Mouse (Mus musculus) splenic B cell, adult 2 months (primary cell): ENCODE data around the gene Lcn12.
A peak's percentile ranks its signal among the peaks of the same experiment; 100 is the strongest.

Source experiments
- DNase-seq: peaks from one replicate; pipeline ENCODE4 v3.0.0-alpha.2; 2011; ENCODE audit warnings: low read depth, low spot score
- H3K27me3 ChIP-seq: 2 replicates; pipeline ENCODE4 v1.6.1; 2012; ENCODE audit warnings: mild to moderate bottlenecking, low read length, moderate library complexity, mixed read lengths; ENCODE audit not compliant: control insufficient read depth, poor library complexity, insufficient read depth, severe bottlenecking
- H3K36me3 ChIP-seq: 2 replicates; pipeline ENCODE4 v1.6.1; 2012; ENCODE audit warnings: mild to moderate bottlenecking, low read length, moderate library complexity, mixed read lengths; ENCODE audit not compliant: control insufficient read depth, poor library complexity, insufficient read depth, severe bottlenecking

The Lcn12 gene

DNA sequence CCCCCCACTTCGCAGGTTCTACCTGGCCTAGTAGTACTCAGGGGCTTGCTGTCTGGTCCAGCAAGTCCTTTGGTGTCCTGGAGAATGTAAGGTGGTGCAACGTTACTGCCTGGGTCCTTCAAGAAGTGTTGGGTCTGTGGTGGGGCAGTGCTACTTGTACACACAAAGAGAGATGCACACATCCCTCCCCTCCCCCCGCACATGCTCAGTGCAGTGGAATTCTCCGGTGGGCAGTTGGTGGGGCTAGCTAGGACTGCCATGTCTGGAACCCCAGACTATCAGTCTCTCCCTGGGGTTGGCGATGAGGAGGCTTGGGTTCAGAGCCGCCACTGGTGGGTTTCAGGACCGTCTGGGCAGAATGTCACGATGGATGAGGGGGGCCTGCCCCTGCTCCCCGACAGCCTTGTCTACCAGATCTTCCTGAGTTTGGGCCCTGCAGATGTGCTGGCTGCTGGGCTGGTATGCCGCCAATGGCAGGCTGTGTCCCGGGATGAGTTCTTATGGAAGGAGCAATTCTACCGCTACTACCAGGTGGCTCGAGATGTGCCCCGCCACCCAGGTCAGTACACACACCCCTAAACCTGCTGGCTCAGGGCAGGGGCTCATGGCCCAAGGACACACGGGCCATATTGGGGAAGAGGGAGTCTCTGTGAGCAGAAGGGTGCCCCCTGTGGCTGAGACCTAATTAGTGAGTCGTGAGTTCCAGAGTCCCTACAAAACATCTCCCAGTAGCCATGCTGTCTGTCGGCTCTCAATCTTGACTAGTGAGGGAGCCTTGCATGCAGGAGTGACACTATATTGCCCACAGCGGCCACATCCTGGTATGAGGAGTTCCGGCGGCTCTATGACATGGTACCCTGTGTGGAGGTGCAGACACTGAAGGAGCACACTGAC lies 8.1 kb upstream of the Lcn12 start, which contains the start of gene C8g:
TSS of gene C8g (minus strand) at position 127 of the 894 bp plus-strand sequence.
- no peak for DNase-seq
- Histone ChIP-seq H3K36me3 (peaks cover 3% of the 10 kb centered on the region), H3K27me3 (no peaks in the 10 kb centered on the region)

DNA sequence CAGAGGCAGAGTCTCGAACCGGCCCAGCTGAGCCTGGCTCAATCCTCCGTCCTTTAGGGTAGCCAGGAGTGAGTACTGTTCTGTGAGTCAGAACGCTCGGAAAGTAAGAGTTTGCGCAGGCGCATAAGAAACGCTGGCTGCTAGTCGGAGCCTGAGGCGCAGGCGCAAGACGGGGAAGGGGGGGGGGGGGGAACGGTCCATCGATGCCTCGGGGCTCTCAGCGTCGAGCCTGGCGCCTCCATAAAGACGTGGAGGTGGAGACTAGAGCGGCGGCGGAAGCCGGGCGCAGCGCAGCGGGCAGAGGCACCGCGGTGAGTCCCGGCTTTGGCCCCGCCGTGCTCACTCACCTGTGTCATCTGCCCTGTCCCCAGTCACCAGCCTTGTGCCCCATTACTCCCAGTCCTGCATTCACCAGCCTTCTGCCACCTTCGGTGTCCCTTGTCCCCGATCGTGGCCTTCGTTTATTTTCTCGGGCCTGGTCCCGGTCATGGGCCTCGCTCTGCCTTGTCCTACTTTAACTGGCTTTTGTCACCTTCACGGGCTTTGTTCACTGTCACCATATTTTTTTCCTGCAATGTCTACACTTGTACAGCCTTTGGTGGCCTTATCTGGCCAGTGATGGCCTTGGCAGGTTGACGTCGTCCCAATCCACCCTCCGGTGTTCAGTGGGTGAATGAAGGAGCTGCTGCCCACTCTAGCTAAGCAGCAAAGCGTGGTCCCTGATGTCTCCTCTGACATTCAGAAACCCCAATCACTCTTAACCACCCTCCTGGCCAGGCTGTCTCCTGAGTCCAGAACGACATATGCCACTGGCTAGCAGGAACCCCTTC lies 7.1 kb upstream of the Lcn12 start, which contains the start of gene Fbxw5:
TSS of gene Fbxw5 (plus strand) at position 175 of the 830 bp plus-strand sequence.
- peak; percentile 96 for DNase-seq
- Histone ChIP-seq H3K36me3 (peaks cover 3% of the 10 kb centered on the region), H3K27me3 (no peaks in the 10 kb centered on the region)

DNA sequence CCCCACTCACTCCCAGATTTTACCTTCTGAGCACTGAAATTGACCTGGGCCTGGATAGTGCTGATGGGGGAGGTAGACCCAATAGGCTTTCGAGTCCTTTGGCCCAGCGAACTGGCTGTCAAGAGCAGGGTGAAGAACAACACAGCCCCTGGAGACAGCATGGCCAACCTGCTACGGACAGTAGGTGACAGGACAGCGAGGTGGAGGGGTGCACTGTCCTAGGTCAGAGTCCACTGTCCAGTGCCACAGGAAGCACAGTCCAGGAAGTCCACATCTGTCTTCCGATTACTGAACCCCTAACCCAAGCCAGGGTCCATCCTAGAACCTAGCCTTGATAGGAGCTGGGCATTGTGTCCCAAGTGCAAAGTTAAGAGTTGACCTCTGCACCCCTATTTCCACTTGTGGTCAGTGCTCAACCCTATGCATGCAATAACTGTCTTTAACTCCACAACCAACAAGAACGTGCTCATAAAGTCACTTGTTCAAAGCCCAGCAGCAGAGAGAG lies 6.4 kb upstream of the Lcn12 start:
- Histone ChIP-seq H3K27me3 (no peaks in the 10 kb centered on the region), H3K36me3 (peaks cover 2% of the 10 kb centered on the region)
- no peak for DNase-seq

DNA sequence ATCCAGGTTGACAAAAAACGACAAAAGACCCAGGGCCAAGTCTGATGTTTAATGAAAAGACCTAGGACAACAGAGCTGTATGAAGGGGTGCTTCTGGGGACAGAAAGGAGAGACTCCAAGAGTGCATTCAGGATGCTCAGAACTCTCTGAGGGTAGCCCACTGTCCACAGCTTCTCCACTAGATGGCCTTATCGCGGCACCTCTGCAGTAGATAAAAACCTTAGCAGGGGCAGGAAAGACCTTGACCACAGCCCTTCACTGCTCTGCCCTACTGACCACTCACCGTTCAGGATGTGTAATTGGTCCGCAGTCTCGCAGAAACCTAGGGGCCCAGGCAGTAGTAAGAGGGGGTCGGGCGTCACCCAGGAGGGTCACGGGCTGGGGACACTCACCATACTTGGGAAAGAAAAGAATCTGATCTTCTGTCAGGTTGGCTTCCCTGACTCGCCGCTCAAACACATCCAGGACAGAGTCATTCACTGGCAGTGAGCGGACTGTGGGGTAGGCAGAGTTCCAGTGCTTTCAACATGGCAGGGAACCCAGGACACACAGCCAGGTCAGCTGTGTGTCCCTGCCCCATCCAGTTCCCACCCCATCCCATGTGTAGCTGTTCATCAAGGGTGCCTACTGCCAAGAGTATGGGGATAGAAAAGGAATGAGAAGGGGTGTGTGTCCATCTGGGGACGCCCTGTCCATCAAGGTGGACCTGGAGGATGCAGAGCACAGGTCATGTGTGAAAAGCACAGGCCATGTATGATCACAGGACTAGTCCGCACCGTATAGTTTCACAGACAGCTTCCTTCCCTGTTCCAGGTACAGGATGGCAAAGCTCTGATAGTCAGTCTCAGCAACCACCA lies 5.1 kb upstream of the Lcn12 start:
- no peak for DNase-seq
- no peaks in the 10 kb centered on the region; the same call in 1 of the 2 replicates for H3K36me3 ChIP-seq
- H3K27me3 ChIP-seq, result no peaks in the 10 kb centered on the region

DNA sequence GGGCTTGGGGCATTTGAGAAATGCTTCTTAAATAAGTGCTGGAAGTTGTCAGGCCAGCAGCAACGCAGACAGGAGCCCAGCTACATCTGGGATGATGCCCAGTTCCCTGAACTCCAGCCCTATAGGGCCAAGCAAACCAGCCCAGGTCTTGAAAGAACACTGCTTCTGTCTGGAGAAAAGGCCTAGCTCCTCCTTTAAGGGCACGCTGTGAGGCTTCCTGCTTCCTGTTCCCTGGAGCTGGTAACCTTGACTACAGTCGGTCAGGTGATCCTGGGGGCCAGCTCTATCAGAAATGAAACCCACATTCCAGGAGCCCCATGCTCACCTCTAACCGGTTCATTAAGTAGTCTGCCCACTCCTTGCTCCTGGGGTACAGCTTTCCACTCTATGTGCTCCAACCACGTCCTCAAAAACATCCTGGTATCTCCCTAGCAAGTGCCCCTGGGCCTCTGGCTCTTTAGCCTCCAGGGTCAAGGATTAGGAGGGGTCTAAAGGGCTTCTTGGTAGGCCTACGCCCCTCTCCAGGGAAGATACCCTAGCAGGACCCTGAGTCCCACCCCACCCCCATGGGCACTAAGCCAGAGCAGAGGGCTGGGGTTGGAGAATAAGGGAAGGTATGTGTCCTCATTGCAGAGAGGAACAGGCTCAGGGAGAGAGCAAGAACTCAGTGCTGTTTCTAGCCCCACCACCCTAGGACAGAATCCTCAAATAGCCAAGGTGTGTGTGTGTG lies 4.3 kb upstream of the Lcn12 start:
- no peaks in the 10 kb centered on the region for H3K27me3 ChIP-seq
- no peak for DNase-seq
- H3K36me3 ChIP-seq, result no peaks in the 10 kb centered on the region

DNA sequence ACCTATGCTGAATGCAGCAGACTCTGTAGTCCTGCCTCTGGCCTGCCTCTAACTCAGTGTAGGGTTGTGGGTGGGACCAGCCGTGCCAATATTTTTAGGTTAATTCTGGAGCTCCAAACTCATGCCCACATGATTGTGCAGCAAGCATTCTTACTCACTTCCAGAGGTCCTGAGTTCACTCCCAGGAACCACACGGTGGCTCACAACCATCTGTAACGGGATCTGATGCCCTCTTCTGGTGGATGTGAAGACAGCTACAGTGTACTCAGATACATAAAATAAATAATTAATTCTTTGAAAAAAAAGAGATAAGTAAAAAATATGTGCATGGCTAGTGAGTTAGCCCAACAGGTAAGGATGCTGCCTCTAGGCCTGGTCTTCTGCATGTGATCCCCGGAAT lies 2.8 kb upstream of the Lcn12 start:
- H3K27me3 ChIP-seq, result no peaks in the 10 kb centered on the region
- no peaks in the 10 kb centered on the region for H3K36me3 ChIP-seq
- peak; percentile 57 for DNase-seq

DNA sequence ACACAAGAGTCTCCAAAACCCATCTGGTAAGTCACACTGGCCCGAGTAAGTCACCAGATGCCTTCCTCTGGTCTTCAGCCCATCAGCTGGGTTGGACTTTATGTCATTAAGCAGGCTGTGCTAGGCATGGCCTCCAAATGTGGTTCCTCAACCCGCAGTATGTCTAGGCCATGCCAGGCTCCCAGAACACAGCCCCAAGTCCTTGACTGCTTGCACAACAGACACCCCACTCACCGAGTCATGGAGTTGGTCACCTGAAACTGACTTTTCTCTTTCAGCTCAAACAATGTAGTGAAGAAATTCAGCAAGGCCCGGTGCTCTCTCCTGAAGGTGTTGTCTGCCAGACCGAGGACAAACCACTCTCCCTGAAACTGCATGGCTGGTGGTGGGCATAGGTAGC lies 723 bp downstream of the Lcn12 start:
- no peaks in the 10 kb centered on the region for H3K27me3 ChIP-seq
- DNase-seq, result no peak
- H3K36me3 ChIP-seq, result no peaks in the 10 kb centered on the region

DNA sequence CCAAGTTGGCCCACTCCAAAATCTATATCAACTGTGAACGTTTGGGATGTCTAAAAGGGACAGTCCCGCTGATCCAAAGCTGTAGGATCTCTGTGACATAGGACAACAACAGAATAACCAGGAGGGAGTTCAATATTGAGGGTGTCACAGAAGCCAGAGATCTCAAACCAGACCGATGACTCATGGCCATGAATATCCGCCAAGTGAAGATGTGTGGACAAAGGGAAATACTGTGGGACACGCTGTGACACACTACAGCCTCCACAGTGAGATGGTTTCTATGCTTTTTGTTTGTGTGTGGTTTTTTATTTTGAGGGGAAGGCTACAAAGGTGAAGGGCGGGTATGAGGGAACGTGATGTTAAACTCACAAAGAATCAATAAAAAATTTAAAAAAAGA lies 5.0 kb downstream of the Lcn12 start:
- no peak for DNase-seq
- Histone ChIP-seq H3K27me3 (no peaks in the 10 kb centered on the region), H3K36me3 (no peaks in the 10 kb centered on the region)

DNA sequence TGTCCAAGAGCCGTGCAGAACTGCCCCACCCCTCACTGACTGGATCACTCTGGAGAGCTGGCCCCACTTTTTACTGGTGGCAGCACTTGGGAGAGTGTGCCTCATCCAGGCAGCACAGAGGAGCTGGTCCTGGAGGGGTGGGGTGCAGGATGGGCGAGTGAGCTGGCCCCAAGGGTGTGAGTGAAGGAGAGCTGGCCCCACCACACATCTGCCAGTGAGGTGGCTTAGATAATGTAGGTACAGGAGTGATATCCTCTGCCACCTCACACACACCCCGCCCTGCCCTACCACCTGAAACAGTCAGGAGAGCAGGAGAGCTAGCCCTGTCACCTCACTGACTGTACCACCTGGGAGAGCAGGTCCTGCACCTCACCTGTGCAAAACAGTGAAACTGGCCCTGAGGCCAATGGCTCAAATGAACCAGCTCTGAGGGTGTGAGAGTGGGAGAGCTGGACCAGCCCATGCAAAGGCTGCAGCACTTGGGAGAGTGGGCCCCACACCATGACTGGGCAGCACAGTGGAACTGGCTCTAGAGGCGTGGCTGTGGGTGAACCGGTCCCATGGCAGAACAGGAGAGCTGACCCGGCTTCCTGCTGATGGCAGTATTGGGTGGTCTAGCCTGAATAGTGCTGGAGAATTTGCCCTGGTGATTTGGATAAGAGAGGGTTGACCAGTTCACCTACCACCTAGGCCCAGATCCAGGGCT lies 5.6 kb downstream of the Lcn12 start:
- DNase-seq, result no peak
- Histone ChIP-seq H3K36me3 (no peaks in the 10 kb centered on the region), H3K27me3 (no peaks in the 10 kb centered on the region)

DNA sequence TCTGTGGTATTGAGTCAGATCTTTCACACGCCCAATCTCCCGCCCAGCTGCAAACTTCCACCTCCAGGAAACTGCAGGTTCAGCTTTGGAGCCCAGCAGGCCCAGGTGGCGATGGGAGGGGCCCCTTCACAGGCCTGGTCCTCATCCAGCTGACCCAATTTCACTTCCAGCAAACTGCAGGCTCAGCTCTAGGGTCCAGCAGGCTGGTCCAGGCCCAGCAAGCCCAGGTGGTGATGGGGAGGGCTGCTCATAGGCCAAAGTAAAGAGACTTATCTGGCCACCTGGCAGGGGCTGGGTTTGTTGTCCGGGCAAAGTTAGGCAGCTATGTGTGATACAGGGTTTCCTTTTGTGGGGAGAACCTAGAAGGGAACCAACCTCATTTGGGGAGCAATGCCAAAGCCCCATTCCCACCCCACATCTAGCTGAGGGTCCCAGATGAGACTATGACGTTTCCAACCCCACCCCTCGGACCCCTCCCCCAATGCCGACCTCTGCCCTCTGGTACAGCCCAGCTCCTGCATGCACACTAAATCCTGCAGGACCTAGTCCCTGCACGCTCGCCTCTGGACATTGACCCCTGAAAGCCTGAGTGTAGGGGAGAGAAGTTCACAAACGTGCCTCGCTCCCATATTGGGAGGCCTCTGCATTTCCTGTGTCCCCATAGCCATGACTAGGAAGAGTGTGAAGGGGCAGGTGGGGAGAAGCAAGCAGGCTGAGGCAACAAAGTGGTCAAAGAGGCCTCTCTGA lies 8.6 kb downstream of the Lcn12 start:
- H3K36me3 ChIP-seq, result no peaks in the 10 kb centered on the region
- H3K27me3 ChIP-seq, result no peaks in the 10 kb centered on the region
- DNase-seq, result no peak

DNA sequence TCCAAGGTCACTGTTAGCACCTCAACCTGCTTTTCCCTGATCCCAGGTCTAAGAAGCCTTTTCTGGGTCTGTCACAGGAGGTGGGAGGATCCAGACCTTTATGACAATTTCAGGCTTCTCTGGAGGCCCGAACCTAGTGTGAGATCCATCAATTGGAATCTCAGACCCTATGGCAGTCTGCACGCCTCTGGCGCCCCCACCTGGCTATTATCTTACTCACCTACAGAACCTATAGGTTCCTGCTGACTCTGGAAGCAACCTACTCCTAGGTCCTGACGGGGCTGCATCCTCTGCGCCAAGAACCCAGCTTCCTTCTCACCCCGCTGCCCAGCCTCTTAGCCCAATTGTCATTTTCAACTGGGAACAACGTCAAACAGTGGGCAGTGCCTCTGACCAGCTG lies 10.7 kb downstream of the Lcn12 start:
- Histone ChIP-seq H3K36me3 (no peaks in the 10 kb centered on the region), H3K27me3 (no peaks in the 10 kb centered on the region)
- DNase-seq, result peak; percentile 87

DNA sequence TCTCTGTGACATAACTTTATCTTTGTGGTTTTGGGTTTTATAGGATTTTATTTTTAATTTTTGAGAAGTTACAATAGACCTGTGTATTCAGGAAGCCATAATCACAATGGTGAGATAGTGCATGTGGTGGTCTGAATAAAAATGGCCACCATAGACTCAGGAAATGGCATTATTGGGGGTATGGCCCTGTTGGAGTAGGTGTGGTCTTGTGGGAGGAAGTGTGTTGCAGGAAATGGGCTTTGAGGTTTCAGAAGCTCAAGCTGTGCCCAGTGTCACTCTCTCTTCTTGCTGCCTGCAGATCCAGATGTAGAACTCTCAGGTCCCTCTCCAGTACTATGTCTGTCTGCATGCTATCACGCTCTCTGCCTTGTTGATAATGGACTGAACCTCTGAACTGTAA lies 13.2 kb downstream of the Lcn12 start:
- no peak for DNase-seq
- H3K27me3 ChIP-seq, result no peaks in the 10 kb centered on the region
- H3K36me3 ChIP-seq, result no peaks in the 10 kb centered on the region
